Mouse (Mus musculus) heart, adult 9 months (tissue): ENCODE results near the gene Klhl32.
"Not testable (repeated sequence)": the region's sequence is repeated elsewhere in the genome, so short reads cannot be mapped to it uniquely, and the experiment has no call there.

Source experiments
- DNase-seq, 2 experiments: peaks; one replicate each; pipeline ENCODE4 v3.0.0; 2022; ENCODE audit warnings: low spot score in 2 of 2

Gene Klhl32

DNA sequence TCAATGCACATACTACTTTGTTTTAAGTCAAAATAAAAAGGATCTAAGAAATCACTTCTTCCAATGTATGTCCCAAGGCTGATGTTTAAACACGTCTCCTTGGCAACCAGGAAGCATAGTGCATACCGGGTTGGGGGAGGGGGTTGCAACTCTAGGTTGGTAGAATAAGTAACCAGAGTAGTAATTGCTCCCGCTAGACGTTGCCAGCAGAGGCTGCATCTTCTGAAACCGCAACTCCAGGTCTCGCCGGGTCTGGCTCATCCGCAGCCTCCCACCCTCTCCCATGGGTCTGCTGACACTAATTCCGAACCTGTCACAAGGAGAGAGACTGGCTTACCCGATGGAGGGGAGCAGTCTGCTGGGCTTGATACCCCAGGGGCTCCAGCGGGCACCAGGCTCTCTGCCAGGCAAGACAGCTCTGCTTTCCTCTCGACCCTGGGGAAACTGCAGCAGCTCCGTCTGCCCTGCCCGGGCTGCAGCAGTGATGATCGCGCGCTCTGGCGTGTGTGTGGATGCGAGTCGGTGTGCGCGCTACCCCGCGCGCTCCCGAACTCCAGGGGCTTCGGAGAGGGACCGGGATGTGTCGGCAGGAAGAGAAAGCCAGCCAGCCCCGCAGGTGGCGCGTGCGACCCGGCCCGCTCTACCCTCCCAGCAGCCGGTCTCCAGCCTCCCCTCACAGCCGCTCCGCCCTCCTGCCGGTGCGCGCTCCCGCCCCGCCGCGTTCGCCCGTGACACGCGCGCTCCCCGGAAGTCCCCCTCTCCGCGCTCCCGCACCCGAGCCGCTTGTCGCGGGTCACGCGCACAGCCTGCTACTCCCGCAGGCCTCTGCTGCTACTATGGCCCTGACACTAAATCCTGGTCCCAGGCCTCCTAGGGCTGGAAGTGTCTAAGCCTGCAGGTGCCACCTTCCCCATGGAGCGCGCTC, at the start of gene Klhl32:
Klhl32 (minus strand) TSS at position 724 of the 925 bp plus-strand sequence.
- peak; percentile 39 to 50 for DNase-seq

DNA sequence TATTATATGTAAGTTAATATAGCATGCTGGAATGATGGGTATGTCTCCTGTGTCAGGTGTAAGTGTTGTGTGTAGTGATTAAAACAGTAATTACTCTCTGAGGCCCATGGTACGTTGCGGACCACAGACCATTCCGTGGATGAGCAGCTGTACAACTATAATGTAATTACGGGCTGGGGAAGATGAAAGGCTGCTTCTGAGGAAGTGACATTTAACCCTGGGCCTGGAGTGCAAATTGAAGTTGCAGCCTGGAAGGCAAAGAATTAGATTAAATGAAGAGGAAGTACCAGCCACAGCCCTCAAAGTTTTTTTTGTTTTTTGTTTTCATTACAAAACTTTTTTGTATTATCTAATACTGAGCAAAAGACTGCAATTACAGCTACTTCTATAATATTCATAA, 48.2 kb upstream of the Klhl32 start:
- DNase-seq = no peak

DNA sequence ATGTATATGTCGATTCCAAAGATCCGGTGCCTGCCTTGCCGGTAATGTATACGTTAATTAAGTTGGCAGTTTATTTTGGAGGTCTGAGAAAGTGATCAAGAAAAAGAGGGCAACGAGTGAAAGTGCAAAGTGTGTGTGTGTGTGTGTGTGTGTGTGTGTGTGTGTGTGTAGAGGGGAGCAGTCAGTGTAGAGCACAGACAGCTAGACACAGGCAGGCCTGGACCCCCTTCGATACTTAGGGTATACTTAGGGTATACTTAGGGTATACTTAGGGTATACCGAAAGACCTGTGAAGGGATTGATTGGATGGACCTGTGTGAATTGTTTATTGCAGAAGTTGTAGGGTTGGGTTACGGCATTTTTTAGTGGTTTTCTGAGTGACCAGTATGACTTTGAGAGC, 47.7 kb upstream of the Klhl32 start:
- no peak for DNase-seq

DNA sequence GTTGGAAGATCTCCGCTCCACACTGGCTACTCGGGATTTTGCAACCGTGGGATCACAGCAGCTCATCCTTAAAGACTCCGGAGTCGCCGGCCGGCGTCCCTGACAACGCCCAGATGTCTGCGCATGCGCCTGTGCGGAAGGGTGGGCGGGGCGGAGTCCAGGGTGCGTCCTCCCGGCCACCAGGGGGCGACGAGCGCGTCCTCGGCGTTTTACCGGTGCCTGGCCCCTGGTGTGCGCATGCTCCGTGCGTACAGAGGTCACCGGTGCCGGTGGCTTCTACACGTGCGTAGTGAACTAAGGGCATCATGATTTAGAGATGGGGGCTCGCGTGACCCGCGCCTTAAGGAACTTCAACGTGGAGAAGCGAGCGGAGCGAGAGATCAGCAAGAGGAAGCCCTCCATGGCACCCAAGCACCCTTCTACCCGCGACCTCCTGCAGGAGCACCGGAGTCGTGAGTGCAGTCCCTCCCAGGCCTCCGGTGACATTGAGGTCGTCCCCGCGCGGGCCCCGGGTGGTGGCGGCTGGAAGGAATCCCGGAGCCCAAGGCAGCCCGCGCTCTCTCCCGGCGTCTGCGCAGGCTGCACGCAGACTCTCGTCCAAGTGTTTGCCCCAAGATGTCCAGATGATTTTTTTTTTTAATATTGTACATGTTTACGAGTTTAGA, 47.1 kb upstream of the Klhl32 start, which contains the start of gene Ndufaf4:
Ndufaf4 (plus strand) TSS at position 233 of the 665 bp plus-strand sequence.
- peak; percentile 93 to 96 for DNase-seq

DNA sequence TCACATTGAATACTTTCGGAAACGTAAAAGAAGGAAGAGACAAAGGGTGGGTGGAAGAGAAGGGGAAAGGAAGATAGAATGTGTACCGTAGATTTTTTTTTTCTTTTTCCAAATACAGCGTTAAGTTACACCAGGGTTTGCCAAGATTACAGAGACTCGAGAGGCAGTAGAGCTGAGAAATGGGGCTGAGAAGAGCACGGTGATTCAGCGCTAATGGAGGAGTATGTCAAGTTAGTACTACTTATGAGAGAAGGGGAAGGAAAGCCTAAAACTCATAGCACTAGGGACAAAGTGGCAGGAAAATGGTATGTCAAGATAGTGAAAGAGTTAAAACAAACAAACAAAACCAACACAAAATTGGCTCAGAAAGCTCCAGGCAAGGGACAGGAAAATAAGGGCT, 46.4 kb upstream of the Klhl32 start:
- no peak for DNase-seq

DNA sequence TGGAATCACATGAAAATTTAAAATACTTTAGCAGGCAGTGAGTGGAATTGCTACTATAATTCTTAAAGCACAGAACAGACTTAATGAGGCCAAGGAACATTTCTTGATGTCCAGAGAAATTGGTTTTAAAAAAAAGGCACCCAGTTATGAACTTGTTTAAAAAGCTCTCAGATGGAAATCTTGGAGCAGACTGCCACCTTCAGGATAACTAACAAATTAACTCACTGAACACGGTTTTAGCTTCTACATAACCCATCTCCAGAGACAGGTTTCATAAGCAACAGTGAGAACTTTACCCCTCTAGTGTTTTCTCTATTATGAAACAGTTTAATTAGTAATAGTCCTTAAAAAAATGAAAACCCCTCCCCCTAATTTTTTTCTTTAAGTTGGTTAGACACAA, 45.9 kb upstream of the Klhl32 start:
- peak; percentile 13 to 24 for DNase-seq

DNA sequence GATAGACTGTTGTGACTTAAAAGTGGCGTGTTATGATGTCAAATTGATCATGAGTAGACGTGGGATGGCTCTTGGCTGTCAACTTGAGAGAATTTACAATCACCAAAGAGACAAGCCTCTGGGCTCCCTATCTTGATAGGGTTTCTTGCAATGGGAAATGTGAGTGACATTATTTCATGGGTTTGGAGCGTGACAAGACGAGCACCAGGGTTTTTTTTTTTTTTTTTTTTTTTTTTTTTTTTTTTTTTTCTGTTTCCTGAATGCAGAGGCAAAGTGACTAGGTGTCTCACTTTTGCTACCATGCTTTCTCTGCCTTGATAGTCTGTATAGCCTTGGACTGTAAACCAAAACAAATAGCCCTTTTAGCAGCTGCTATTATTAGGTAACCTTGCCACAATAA, 43.7 kb upstream of the Klhl32 start:
- DNase-seq = no peak

DNA sequence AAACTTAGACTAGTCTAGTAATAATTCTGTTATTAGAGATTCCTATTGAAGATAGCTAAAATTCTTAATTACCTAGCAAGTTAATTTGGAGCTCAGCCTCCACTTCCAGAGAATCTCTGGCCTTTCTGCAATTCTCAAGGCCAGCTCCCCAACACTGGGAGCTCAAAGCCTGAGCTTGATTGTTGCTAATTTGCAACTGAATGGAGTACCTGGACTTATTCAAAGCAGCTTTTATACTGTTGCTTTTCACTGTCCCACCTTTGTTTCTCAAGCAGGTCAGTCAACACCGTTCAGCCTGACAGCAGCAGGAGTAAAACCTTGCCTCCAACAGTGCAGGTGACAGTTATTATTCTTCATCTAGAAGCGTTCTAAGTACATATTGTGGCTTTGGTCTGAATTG, 41.4 kb upstream of the Klhl32 start:
- DNase-seq = not testable (repeated sequence)

DNA sequence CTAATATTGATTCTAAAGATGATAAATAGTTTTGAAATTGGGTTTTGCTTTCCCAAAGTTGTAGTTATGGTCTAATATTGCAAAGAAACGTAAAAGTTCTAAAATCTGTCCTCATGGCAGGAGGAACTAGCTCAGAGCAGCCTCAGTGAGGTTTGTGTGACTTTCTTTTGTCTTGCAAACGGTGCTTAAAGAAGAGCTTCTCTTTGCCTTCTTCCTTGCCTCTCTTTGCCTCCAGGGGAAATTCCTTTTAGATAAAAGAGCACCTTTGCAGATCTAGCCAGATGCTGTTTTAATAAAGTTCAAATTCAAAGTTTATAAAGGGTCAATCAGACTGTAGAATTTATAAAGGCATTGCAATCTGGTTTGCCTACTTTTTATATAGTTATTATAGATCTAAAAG, 38.5 kb upstream of the Klhl32 start:
- DNase-seq = not testable (repeated sequence)

DNA sequence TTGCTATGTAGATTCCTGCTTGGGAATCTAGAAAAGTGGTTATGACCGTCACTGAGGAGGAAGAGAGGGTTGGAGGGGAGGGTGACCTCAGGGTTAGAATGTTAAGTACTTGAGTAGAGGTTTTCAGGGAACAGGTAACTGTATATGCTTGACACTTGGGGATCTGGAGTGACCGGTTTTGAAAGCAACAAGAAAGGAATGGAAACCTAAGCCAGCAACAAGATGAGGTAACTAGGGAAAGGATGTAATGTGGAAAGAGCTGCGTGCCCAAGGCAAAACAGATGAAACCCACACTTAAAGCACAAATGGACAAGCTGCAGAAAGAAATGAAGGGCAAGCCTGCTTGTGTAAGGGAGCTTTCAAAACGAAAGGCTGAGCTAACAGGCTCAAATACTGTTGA, 18.3 kb upstream of the Klhl32 start:
- no peak for DNase-seq

DNA sequence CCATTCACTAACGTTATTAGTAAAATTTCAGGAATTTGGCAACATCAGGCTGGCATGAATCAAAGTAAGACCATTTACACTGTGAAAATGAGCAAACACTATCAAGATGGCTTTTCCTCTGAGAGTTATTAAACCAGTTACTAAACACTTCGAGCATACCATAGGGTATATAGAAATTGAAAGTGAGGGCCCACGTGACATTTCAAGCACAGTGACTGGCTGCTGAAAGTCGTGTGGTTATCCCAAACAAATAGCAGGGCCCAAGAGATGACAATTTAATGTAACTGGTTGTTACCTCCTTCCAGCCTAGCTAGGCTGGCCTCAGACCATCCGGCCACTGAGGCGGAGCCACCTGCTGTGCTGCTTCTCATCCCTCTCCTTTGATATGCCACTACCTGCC, 14.8 kb upstream of the Klhl32 start:
- DNase-seq = no peak

DNA sequence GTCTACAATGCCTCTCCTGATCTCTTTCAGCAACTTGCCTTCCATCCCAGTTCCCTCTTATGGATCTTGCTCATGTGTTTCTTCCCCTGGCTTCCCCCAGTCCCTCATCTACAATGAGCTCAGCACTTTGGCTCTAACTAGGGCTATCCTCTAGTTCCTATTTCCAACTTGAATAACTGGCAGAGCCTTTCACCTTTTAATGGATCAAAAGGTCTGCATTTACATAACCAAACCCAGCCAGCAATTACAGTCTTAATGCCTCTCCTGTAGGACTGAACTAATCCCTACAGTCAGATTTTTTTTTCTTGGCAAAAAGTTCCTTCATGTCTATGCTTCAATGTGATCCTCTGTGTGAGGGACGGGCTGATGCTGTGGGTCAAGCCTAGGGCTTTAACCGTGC, 3.5 kb downstream of the Klhl32 start:
- no peak for DNase-seq

DNA sequence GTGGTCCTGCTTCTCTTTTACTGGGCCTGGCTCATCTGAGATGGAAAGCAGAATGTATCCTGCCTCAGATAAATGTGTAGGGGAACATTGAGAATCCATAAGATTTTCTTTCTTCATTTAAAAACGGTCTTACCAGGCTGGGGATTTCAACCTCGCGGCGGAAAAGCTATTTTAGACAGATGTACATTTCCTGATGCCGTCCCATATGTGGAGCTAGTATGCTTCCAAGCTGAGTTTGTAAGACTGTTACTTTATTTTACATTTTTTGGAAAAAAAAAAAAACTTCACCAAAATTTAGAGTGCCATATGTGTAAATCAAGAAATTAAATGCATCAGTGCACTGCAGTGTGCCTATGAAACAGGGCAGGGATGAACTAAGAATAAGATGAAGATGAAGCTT, 5.4 kb downstream of the Klhl32 start:
- DNase-seq = no peak

DNA sequence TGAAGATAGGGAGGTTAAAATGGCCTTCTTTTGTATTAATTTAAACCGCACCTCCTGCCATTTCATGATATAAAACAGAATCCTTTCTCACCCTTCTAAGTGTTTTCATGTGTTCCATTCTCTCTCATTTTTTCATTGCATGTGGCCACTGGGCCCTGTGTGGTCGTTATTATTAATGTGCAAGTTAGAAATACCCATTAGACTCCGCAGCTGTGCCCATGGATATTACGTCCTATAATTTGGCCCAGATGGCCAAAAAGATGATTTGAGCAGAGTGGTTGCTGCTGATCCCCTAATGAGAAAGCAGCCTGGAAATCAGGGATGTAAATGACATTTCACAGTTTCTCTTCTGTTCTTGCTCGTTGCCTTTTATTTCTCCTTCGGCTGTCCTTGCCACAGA, 12.4 kb downstream of the Klhl32 start:
- no peak for DNase-seq

DNA sequence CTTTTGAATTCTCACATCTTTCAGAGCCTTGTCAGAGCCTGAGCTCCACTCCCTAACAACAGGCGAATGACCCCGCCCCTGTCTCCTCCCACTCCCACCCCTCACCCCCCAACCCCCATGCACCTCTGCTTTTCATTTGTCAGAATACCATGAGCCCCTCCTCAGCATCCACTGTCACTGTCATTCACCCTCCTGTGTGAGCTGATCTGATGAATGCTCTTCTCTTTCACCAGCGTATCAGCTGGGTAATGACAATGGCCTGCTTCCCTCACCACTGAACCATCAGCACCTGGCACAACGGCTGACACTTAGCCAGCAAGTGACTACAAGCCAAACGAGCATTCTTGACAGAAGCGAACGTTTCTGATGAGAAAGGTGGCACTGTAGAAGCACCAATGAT, 15.4 kb downstream of the Klhl32 start:
- no peak for DNase-seq

DNA sequence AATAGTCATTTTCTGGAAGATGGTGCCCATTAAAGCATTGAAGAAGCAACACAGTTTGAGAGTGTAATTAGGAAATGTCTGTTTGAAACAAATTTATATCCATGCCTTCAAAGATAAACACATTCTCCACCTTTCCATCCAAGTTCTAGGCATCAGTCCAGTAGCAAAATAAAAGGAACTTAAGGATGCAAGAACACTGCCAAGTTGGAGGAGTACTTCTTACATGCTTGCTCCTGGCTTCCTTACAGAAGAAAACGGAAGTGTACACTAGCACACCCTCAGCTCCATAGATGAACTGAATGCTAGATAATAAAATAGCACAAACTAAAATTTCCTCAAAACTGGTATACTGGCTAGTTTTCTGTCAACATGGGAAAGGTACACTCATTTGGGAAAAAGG, 42.6 kb downstream of the Klhl32 start:
- no peak for DNase-seq

DNA sequence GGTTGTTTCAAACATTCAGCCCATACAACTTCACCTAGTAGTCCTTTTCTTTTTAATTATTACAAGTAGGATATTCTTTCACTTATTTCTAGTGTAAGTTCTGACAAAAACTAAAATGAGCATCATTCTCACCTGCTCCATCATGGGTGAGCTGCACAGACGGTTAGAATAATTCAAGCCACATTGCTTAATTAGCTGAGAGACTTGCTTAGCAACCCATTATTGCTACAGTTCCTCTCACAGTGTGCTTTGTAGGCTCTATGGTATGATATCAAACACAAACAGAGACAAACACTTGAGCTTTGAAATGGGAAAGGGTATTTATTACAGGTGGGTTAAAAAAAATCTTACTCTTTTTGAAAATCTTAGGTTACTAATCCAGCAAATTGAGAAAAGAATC, 49.0 kb downstream of the Klhl32 start:
- DNase-seq = no peak

DNA sequence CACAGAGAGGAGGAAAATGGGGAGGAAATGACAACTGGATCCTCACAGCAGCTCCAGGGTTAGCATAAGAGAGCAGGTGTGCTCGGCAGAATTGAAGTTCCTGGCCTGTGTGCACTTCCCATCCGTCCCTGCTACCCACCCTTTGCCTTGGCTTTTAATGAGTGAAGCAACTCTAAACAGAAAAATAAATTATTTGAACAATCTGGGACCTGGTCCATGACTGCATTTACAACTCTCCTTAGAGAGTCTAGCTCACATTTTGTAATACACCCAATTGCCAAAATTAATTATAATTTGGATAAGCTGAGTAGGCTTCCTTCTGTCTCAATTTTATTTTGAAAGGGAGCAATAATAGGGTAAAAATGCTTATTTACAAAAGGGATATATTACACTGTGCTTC, 49.6 kb downstream of the Klhl32 start:
- no peak for DNase-seq

DNA sequence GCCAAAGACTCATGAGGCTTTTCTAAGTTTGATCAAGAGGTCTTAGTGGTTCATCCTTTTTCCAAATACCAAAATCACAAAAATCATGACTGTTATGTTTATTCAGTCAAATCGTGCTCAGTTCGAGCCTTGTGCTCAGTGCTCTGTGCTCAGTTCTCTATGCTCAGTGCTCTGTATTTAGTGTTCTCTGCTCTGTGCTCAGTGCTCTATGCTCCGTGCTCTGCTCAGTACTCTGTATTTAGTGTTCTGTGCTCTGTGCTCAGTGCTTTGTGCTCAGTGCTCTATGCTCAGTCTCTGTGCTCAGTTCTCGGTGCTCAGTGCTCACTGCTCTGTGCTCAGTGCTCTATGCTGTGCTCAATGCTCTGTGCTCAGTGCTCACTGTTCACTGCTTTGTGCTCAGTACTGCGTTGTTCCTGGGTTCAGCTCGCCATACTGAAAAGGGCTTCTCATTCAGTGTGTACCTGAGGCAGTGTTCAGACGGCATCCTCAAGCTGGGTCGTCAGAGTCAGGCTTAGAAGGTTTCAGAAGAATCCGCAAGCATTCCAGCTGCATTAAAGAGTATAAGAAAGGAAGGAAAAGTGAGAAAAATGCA, 50.5 kb downstream of the Klhl32 start:
- no peak for DNase-seq

DNA sequence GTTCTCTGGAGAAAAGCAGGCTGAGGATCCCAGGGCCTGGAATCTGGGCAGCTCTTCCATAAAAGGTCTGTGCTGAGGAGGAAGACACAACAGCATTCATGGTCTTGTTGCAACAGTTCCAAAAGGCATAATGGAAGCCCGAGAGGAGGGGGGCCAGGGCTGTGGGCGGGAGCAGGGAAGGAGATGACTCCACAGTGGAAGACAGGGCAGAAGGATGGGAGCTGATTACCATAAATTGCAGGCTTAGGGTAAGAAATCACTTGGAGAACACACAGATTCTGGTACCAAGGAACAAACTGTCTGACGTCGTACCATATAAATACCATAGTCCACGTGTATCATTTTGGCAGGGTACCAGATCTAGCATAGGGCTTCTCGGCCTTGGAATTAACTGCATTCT, 51.9 kb downstream of the Klhl32 start:
- no peak for DNase-seq

DNA sequence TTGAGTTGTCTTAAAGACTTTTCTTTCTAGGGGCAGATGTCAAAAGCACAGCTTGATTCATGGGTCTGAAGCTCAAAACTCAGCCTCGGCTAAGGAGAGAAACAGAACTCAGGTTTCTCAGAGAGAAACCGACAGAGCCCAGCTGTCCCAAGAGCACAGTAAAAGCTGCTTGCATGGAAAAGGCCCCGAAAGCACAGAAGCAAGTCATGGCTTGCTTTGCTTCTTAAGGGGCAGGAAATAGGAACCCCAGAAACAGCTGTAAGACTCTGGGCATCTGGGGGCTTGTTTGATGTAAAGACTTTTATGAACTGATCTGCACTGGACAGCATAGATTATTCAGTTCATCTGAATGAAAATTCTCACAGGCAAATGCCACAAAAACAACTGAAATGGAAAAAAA, 53.1 kb downstream of the Klhl32 start:
- DNase-seq = no peak

DNA sequence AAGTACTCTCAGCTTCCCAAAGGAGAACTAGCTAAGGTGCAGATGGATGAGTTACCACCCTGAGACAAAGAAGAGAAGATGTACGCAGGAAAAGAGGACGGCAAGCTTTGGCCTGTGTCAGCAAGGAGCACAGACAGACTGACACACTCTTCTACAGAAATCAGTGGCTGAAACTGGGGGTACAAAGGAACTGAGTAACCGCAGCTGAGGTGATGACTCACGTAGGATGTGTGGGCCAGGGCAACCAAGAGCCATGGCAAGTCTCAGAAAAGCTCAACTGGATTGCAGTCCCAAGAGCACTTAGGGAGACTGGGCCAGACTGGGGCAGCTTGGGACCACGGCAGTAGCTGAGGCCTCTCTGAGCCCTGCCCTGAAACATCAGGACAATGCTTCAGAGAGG, 53.6 kb downstream of the Klhl32 start:
- no peak for DNase-seq

DNA sequence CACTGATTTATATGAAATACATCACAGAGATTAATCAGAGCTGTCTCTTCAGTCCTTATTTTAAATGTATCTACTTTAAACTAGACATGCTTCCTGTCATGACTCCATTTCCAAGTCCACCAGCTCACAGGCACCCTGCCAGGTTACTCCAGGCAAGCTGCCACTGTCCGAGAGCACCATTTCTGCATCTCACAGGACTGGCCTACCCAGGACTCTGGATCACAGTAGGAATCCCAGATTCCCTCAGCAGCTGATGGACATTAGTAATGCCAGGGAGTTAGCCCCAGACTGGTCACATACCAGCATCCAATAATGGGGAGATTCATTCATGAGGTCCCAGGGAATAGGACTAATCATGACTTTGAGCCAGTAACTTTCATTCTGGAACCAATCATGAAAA, 54.7 kb downstream of the Klhl32 start:
- peak in 1 of 2 experiments; percentile 20 for DNase-seq
